Mouse (Mus musculus) heart, postnatal 10 days (tissue): Measurements from ENCODE around the gene Ccr8. TPM values are rescaled to one million over a fixed set of nuclear protein-coding genes. Genes with fewer than 3 reads are reported as not detected.

Experiments used
- DNase-seq, 2 experiments: peaks; one replicate each; pipeline ENCODE4 v3.0.0; 2021
- intact Hi-C: fragments of 180-260 bp; cut with DNase I; formaldehyde crosslinking; loops from one replicate; pipeline ENCODE4 v1.15.1; 2025
- total RNA-seq, 2 experiments: library from RNA; stranded (reverse); gene quantifications; 2 replicates each; pipeline ENCODE4 v1.2.3; 2021

The Ccr8 gene
- total RNA-seq, result not detected

DNA sequence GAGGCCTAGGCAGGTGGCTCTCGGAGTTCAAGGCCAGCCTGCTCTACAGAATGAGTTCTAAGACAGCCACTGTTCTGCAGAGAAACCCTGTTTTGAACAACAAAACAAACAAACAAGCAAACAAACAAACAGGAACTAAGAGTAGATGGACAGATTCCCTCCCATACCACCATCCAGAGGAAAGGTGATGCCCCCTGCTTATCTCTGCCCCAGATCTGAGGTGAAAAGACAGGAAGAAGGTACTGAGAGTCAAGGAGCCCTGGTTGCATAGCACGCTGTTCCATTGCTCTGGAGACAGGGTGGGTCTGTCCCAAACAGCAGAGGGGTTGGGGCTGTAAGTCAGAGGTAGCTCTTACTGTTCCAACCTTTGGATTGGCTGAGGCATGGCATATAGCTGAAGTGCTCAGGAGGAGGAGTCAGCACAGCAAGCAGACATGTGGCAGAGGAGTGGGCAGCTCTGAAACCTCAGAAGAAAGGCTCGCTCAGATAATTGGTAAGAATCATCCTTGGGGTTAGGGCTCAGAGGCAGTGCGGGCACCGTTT, at the start of gene Ccr8:
Ccr8 (plus strand) TSS at position 419 of the 543 bp plus-strand sequence.
- DNase-seq, result no peak
- intact Hi-C loops, result no loop called here

DNA sequence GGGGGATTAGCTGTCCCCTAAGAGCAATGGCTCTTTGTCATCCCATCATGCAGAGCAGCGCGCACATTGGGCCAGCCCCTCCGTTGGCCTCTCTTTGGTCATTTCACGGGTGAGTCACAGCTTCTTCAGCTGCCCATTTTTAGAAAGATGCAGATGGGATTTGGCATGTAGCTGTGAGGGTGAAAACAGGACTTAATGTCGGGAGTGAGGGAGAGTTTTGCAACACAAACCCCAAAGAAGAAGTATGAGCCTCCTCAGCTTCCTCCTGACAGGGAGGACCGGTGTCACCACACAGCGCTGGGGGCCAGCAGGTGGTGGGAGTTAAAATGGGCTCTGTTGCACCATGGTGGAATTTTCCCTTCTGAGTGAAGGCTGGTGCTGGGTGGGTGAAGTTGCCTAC, 48.8 kb upstream of the Ccr8 start:
- intact Hi-C loops, result no loop called here
- no peak for DNase-seq

DNA sequence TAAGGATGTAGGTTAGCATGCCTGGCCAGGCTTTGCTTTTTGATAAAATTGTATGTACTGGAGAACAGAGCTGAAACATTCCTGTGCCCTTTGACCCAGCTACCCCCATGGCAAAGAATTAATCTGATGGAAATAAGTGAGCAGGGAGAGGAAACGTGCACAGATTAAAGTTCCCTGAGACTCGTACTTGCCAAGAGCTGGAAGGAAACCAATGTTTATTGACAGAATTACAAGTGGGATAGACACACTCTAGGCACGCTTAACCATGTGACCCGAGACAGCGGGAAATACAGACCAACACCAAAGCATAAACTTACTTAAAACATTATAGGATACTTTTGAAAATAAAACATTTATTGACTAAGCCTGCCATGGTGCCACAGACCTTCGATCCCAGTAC, 43.4 kb upstream of the Ccr8 start:
- DNase-seq, result no peak
- intact Hi-C loops, result no loop called here

DNA sequence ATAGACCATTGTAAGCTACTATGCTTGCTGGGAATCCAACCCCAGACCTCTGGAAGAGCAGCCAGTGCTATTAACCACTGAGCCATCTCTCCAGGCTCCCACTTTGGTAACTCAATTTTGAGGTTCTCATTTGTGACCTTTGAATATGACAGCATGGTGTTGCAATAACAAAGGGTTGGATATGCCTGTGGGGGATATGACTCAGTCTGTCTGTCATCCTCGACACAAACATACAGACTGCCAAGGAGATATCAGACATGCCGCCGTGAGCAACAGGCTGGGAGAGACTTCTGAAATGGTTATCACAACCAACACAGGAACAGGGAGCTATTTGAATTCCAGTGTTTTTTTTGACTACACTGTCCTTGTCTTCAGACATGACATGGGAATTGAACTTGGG, 42.5 kb upstream of the Ccr8 start:
- no peak for DNase-seq
- intact Hi-C loops, result no loop called here

DNA sequence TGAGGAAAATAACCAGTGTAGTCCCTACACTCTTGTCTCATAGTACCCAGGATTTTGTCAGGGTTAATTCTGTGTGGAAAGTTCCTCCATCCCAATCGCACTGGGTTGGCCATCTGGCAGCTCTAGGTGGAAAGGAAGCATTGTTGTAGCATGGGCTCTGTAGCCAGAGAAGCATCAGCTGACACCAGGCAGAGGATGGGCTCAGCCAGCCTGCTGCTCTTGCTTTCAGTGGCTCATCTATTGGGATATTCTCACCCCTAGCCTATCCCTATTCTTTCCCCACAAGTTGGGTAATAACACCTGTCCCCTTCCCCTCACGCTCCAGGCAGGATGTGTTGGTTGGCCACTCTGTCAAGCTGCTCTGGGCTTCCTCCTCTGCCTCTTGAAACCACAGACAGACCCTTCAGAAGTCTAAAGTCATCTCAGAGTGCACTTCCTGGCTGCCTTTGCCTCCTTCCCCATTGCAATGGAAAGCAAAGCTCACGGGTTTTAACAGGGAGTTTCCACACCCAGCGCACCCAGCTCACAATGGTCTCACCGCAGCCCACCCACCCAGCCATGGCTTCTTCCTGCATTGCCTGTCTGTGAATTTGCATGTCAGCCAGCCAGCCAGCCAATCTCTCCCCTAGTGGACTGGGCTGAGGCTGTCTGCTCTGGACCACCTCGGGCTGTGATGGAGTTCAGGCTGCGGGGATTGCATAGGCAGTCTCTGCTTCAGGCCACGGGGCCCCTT, 37.2 kb upstream of the Ccr8 start:
- DNase-seq, result no peak
- intact Hi-C loops, result no loop called here

DNA sequence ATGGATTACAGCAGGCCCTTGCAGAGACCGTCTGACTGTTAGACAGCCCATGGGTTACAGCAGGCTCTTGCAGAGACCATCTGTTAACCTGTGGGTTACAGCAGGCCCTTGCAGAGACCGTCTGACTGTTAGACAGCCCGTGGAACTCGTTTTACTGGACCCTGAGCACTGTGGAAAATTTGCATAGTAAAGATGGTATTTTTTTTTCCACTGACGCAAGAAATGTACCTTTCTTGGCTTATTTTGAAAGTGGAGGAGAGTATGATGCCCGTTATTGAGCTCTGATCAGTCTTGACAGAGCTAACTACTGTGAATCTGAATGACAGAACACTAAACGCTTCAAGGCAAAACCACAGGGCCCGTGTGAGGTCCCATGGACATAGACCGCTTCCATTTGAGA, 35.7 kb upstream of the Ccr8 start:
- intact Hi-C loops, result no loop called here
- no peak for DNase-seq

DNA sequence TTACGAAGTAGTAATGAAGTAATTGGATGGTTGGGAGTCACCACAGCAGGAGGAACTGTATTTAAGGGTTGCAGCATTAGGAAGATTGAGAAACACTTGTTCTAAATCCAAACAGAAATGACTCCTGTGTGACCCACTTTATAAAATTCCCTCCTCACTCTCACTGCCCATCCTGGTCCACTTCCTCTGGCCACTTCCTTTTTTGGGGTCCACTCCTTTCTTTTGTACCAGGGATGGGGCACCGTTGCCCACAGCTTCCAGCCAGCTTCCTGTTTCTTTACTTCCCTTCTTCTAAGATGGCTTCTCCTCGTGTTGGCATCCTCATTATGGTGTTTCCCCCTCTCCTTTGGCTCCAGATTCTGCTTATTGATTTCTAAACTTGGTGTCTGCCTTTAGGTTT, 33.2 kb upstream of the Ccr8 start:
- no peak for DNase-seq

DNA sequence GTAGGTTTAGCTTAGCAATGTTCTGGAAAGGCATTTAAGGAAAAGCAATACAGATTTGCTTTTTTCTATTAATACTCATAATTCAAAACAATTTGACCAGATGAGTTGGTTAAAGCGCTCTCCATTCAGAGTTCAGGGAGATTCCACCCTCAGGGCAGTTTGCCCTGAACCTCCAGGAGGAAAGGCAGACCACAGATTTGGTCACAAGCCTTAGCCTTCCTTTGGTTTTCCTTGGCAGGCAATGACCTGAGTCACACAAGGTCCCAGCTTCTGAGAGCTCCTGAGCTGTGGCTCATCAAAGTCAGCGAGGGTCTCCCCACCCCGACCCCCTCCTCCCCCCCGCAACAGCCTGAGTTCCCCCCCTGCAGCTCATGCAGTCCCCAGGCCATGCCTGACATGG, 27.6 kb upstream of the Ccr8 start:
- DNase-seq, result no peak
- intact Hi-C loops, result no loop called here

More for the DNA sequence above, 33.2 kb upstream of the Ccr8 start:
- intact Hi-C loops, result no loop called here

DNA sequence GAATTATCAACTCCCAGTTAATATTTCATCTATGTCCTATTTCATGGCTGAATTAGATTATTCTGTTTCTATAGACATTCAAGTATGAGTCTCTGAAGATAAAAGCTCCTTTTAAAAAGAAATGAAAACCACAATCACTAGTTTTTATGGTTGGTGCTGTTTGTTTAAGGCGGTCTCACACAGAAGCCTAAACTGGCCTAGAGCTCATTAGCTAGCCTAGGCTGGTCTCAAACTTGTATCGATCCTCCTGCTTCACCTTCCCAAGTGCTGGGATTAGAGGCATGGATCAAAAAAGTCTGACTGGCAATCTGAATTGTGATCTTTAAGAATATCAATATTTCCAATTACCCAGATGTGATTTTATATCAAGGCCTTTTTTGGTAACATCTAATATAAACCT, 24.3 kb upstream of the Ccr8 start:
- intact Hi-C loops, result no loop called here
- DNase-seq, result no peak

DNA sequence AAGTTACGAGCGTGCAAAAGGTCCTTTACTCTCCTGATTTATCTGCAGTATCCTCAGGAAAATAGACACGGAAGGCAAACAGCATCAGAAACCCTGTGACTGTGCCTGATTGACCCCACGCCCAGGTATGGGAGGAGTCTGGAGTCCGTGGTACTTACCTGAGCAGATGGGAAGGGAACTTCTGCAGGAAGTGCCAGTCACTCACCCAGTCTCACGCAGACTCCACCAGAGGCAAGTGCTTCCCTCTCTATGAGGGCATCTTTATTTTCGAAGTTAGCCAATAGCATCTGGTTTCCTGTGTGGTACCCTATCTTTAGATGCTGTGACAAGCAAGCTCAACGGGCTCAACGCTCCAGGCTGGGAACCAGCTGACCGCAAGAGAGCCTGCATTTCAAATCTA, 23.9 kb upstream of the Ccr8 start:
- intact Hi-C loops, result no loop called here
- DNase-seq, result peak in 1 of 2 experiments; percentile 9

DNA sequence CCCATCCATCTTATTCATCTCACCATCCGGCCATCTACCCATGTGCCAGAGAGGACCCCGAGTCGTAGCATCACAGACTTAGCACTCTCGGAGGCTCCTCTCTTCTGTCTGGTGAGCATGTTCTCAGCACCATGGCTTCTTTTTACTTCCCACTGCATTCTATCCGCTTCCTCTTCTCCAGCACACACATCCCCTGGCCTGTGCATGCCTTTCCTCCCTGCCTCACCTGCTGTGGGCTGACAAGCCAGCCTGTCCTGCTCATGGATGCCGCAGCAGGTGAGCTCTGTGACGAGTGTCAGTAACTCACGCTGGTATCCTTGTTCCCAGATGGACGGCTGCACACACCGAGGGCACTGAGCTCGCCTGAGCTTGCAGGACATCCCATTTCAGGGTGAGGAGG, 22.1 kb upstream of the Ccr8 start, which contains the start of gene Cx3cr1:
Cx3cr1 (minus strand) TSS at position 101 of the 400 bp plus-strand sequence.
- intact Hi-C loops, result no loop called here
- no peak for DNase-seq

DNA sequence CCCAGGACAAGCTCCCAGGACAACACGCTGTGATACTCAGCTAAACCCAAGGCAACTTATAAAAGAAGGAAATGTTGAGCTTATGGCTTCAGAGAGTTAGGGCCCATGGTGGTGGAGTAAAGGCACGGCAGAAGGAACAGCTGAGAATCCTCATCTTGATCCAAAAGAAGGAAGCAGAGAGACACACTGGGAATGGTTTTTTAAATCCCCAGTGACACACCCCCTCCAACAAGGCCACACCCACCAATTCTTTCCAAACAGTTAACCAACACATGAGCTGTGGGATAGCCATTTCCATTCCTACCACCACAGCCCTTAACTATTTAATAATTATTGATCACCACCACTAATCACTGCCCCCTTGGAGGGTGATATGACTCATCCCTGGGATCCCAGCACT, 20.7 kb upstream of the Ccr8 start:
- intact Hi-C loops, result no loop called here
- peak; percentile 12 to 36 for DNase-seq

DNA sequence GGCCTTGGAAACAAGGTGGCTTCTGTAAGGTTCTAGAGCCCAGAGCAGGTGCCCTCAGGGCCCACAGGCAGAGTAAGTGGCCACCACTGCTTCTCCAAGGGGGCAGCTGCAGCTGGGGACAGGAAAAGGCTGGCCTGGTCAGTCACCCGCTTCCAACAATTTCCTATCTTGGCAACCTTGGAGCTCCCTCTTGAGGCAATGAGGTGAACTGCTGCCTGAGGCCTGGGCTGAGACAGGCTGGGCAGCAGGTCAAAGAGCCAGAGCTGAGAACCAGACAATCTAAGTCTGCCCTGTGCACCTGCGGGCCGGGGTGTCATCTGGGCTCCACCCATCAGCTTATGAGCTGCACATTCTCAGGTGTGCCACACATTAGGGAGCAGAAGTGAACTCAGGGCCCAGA, 18.7 kb upstream of the Ccr8 start:
- peak; percentile 89 to 94 for DNase-seq
- intact Hi-C loops, result loop anchor here (2.0 kb wide), 2 partner anchors 44 to 110 kb away; no protein-coding TSS in a partner anchor

DNA sequence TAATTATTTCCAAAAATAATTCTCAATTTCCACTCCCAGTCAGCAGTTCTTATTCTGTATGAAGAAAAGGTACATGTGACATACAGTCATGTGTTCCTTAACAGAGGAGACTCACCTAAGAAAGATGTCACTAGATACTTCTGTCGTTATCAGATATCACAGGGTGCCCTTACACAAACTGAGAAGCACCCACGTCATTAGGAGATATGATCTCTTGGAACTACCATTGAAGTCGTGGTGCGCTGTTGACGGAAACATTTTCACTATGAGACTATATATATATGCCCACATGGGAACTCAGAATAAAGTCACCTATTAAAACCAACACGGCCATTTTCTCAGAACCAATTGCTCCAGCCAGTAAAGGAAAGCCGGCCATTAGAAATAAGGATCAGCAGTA, 17.4 kb upstream of the Ccr8 start:
- no peak for DNase-seq
- intact Hi-C loops, result no loop called here

DNA sequence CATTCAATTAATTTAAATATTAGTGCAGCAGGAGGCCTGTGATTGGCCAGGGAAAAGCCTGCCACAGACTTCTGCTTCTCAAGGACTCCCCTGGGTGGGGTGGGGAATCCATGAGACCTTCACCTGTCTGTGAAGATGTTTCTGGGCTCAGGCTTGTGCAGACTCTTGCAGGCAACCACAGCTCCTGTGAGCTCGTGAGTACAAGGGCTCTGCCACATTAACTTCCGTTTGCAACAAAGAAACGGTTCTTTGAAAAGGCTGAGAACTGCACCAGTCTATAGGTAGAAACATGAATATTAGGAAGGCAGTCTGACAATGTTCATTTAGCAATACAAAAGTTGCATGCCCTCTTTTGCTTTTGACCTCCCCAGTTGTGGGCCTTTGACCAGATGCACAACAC, 13.7 kb upstream of the Ccr8 start:
- no peak for DNase-seq
- intact Hi-C loops, result no loop called here

DNA sequence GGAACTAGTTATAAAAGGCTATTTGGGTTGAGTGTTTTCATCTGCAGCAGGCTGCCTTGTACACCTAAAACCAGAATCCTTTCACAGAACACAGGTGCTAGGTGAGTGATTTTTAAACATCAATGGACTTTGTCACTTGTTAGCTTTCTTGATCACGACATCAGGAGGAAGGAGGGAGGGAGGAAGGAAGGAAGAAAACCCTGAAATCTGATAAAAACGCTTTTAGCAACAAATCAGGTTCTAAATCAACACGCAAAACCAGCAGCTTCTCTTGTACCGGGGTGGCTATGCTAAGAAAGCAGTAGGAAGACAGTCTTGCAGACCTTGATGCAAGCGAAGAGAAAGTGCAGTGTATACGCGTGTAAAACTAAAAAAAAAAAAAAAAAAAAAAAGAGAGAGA, 12.0 kb upstream of the Ccr8 start:
- no peak for DNase-seq
- intact Hi-C loops, result no loop called here

DNA sequence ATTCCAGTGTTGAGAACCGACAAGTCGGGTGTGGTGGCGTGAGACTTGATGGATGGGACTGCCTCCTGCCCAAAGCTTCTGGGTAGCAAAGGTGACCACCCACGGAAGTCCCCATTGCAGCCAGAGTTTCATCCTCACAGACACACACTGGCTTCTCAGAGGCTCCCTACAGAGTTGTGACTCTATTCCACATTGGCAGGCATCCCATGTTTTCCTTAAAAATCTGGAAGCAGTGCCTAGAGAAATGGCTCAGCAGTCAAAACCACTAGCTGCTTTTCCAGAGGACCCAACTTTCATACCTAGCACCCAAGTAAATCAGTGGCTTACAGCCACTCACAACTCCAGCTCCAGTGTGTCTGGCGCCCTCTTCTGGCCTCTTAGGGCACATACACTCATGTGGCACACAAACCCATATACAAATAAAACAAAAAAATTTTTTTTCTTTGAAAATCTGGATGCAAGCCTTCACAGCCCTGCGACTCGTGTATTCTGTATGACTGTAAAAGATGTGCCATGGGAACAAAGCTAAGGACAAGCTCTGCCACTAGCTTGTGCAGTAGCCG, 11.3 kb upstream of the Ccr8 start:
- peak; percentile 37 to 40 for DNase-seq
- intact Hi-C loops, result no loop called here

DNA sequence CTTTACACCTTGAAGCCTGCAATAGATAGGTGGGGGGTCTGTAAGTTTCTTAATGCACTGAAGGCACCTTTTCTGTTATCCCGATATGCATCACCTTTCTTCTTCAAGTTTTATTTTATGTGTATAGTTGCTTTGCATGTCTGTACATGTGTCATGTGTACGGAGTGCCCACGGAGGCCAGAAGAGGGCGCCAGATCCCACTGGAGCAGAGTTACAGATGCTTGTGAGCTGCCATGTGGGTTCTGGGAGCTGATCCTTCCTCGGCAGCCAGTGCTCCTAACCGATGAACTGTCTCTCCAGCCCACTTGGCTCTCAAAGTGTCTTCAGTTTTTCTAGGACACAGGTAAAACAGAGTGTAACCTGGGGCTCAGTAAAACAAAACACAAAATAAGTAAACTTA, 10.7 kb upstream of the Ccr8 start:
- no peak for DNase-seq
- intact Hi-C loops, result no loop called here

DNA sequence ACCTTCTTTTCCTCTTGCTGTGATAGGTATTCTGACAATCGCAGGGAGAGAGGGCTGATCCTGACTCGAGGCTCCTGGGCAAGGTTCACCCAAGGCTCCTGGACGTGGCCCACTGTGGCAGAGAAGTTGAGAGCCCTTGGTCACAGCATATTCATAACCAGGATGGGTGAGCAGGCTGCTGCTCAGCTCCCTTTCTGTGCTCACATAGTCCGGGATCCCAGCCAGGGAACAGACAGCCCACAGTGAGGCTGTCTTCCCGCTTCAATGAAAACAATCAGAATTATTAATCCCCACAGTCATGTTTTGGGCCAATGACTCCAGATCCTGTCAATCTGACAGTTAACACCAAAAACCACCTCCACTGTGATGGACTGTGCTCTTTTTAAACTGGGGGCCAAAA, 9.9 kb upstream of the Ccr8 start:
- intact Hi-C loops, result no loop called here

DNA sequence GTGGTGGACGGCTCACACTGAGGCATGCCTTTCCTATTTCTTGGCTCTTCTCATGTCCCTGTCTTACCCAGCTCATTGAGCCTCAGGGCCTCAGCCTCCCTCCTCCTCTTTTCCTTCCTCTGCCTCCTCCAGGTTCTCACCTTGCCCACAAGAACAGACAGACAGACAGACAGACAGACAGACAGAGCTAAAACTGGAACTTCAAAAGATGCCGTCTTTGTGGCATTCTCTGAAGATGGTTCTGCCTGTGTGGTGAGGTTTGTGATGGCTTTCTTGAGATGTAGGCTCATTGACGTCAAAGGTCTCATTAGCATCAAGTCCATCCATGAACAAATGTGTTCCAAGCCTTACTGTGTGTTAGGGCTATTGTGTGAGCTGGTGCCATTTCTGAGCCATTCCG, 9.2 kb upstream of the Ccr8 start:
- DNase-seq, result no peak
- intact Hi-C loops, result no loop called here

More for the DNA sequence above, 9.9 kb upstream of the Ccr8 start:
- no peak for DNase-seq

DNA sequence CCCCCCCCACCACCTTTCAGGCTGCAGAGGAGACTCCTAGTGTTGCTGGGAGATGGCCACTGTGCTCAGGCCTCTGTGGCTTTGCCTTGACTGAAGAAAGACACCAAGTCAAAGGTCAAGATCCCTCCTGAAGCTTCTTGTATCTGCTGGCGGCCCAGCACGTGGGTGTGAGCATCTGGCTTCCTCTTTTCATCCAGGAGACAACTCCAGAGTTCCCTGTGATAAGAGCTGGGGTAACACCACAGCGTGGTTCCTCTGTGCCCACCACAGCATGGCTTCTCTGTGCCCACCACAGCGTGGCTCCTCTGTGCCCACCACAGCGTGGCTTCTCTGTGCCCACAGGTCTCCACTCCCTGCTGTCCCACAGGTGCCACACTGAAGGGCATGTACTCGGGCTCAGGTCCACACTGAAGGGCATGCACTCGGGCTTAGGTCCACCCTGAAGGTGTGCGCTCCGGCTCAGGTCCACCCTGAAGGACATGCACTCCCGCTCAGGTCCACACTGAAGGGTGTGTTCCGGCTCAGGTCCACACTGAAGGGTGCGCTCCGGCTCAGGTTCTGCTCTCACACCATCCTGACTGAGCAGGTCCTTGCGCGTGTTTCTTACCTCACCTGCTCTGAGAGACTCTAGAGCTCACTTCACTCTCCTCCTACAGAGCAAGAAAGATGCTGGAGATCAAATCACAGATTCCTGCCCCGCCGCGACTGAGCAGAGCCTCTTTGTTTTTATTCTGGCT, 8.6 kb upstream of the Ccr8 start:
- intact Hi-C loops, result no loop called here
- no peak for DNase-seq

DNA sequence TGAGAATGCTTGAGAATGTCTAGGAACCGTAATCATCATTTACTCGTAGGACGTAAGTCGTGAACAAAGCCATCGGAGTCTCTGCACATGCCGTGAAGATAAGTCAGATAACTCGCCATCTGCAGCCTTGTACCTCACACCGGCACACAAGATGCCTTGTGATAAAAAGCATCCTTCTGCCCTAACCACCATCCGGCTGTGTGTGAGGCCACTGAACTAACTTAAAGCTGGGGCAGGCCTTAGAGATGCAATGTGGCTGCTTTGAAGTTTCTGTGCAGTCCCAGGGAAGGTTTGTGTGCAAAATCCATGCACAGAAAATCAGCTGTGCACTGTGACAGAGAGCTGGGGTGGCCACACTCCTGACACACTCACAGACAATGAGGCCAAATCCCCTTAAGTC, 7.5 kb upstream of the Ccr8 start:
- DNase-seq, result no peak
- intact Hi-C loops, result no loop called here
